Mouse (Mus musculus): ENCODE data around the gene G0s2.

- TF ChIP-seq CTCF (IDR thresholded peaks at IDR 0.05) (peak; percentile 87), POLR2A (IDR thresholded peaks at IDR 0.05; ENCODE audit: insufficient read depth, low read depth, low read length) (no peak)
These were observed 17.3 kb downstream of the G0s2 start for GRCm38 (mm10) chr1:193255488-193256288.
